Mouse (Mus musculus): ENCODE data around the gene Ptprm.
"Not testable (repeated sequence)": the region's sequence is repeated elsewhere in the genome, so short reads cannot be mapped to it uniquely, and the experiment has no call there.

Ptprm gene

DNA sequence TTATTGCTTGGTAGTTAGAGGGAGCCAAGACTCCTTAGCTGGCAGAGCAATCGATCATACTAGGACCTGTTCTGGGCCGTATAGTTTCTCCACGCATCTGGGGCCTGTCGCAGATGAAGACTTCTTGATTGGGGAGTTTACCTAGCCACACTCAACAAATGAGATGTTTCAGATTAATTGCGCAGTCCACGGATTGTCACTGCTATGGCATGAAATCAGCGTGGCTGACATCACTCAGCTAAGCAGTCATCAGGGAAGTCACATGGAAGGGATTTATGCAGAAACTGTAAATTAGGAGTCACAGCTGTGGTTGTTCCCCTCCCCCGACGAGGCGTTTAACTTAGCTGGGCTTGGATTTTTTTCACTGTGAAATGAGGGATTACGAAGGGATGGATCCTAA is 479.4 kb downstream of the Ptprm start:
- DNase-seq (ENCODE audit: low spot score) = no peak

GRCm38 (mm10) chr17:66871396-66871795 is 482.9 kb downstream of the Ptprm start:
- DNase-seq (ENCODE audit: low spot score) = no peak

GRCm38 (mm10) chr17:66869581-66870002 is 484.7 kb downstream of the Ptprm start:
- no peak for DNase-seq (ENCODE audit: low spot score)

DNA sequence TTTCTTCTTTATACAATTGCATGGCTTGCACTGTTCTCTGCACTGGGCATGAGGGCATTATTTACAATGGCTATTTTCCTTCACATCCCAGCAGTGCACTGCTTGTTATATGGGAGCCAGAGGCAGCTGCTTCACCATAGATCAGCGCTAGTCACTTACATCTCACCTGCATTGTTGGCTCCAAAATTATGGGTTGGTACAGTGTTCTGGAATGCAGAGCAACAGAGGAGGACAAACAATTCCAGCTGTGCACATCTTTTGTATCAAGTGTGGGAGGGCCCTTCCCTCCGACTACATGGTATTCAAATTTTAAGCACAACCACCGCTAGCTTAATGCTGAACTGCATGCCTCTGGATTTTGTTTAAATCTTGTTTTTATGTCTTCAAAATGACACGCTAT is 489.8 kb downstream of the Ptprm start:
- no peak for DNase-seq (ENCODE audit: low spot score)

DNA sequence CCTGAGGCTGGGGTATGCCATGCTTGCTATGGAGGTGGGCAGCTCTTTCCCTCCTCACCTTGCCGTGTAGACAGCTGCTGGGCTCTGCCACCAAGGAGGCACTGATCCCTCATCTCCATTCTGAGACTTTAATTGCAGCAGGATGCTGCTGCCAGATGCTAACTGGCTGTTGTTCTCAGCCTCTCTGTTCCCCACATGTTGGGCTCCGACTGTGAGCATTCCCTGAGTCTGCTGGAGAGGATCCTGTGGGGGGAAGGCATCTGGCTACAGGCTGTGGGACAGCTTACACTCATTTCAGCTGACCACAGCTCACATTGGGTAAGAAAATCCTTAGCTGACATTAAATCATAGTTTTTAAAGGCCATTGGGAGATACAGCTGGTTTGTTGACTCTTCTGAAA is 492.7 kb downstream of the Ptprm start:
- no peak for DNase-seq (ENCODE audit: low spot score)

- no peak for DNase-seq (ENCODE audit: low spot score)
These were observed 495.5 kb downstream of the Ptprm start for GRCm38 (mm10) chr17:66858757-66859156.

- DNase-seq (ENCODE audit: low spot score) = no peak
These were observed 501.8 kb downstream of the Ptprm start for GRCm38 (mm10) chr17:66852496-66852895.

DNA sequence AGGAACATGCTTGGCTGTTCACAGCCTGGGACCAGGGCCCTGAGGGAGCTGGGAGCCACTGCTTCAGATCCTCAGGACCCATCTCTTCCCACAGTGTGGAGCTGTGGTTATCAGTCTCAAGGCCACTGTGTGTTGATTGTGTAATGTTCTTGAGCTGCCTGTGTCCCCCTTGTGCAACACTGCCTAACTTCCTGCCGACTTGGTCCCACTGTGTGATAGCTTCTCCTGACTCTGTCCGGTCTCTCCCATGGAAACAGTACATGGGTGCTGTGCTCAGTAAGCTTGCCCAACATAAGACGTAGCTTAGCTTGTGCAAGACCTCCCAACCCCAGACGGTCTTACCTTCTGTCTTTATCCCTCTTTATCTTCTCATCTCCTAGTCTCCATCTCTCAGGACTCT is 507.2 kb downstream of the Ptprm start:
- not testable (repeated sequence) for DNase-seq (ENCODE audit: low spot score)

GRCm38 (mm10) chr17:66822347-66822746 is 531.9 kb downstream of the Ptprm start:
- DNase-seq (ENCODE audit: low spot score) = no peak

DNA sequence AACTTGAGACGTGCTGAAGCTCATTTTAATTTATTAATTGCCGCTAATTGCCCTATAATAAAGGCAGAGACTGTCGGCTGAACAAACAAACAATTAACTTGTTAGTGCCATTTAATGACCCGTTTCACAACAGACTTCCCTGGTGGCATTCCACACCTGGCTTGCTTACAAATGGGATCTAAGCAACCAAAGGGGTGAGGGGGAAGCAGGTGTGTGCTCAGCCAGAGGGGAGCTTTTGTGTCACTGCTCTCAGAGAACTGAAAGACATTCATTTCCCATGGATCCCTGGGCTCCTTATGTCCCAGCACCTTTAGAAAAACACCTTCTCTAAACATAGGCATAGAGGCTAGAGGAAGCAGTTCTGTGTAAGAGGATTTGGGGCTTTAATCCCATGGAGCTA is 536.9 kb downstream of the Ptprm start:
- no peak for DNase-seq (ENCODE audit: low spot score)

GRCm38 (mm10) chr17:66815921-66816320 is 538.3 kb downstream of the Ptprm start:
- DNase-seq (ENCODE audit: low spot score) = no peak

DNA sequence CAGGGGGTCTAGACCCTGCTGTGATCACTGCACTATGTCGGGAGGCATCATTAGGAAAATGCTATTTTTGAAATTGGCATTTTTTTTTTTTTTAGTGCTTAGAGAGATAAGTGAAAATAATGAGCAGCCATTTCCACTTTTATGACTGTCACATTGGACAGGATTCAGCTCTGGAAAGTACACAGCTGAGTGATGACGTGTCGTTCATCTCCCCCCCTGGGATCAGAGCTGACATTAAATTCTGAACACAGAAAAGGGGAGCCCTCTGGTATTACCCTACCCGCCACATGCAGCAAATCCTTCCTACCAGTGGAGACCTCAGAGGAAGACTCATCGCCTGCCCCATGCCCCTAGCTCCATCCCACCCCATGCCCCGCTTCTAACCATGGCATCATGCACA is 540.5 kb downstream of the Ptprm start:
- no peak for DNase-seq (ENCODE audit: low spot score)

GRCm38 (mm10) chr17:66813346-66813745 is 540.9 kb downstream of the Ptprm start:
- DNase-seq (ENCODE audit: low spot score) = no peak

GRCm38 (mm10) chr17:66809786-66810185 is 544.5 kb downstream of the Ptprm start:
- DNase-seq (ENCODE audit: low spot score) = no peak

- no peak for DNase-seq (ENCODE audit: low spot score)
These were observed 546.1 kb downstream of the Ptprm start for GRCm38 (mm10) chr17:66808186-66808585.

DNA sequence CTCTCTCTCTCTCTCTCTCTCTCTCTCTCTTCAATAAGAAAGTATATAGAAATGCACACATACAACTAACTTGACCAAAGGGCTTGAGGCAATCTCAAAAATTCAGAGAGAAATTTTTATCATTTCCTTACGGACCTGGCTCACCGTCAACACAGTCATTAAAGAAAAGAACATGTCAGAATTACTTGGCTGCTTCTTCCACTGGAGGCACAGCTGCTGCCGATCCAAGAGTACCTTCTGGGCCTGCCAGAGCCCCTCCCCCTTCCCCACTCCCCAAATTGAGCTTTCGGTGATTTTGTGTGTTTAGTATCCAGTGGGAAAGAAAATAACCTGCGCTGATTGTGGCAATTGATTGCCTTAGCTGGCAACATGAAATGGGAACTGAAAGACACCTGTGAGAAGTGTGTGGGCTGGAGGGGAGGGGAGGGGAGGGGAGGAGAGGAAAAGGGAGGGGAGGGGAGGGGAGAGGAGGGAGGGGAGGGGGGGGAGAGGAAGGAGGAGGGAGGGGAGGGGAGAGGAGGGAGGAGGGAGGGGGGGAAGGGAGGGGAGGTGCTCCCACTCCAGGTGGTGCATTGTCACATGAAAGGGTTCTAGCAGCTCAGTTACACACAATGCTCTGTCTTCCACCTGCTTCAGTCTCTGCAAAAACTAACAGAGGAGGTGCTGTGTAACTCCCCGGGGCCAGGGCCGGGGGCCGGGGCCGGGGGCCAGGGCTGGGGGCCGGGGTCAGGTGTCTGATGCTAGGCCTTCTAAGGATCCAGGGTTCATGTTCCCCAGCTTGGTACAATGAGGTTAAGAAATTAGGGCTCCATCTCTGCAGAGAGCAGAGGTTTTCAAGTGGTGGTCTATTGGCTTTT is 552.2 kb downstream of the Ptprm start:
- DNase-seq (ENCODE audit: low spot score) = no peak

DNA sequence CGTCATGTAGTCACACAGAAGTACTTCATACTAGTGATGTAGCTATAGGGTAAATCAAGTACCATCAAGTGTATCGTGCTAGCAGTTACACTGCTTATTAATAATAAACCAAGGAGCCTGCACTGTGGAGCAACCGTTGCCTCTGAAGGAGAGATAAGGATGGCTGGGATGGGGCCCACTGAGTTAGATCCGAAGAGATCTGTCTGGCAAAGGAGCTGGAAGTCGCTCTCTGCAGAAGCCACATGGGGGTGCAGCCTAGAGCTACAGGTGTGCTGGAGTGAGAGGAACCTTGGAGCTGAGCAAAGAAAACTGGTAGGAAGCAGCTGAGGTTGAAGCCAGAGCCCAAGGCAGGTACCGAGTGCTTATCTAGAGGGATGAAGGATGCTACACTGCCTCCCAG is 554.0 kb downstream of the Ptprm start:
- no peak for DNase-seq (ENCODE audit: low spot score)

GRCm38 (mm10) chr17:66786166-66786565 is 568.1 kb downstream of the Ptprm start:
- no peak for DNase-seq (ENCODE audit: low spot score)

- DNase-seq (ENCODE audit: low spot score) = no peak
These were observed 568.7 kb downstream of the Ptprm start for GRCm38 (mm10) chr17:66785586-66785985.

DNA sequence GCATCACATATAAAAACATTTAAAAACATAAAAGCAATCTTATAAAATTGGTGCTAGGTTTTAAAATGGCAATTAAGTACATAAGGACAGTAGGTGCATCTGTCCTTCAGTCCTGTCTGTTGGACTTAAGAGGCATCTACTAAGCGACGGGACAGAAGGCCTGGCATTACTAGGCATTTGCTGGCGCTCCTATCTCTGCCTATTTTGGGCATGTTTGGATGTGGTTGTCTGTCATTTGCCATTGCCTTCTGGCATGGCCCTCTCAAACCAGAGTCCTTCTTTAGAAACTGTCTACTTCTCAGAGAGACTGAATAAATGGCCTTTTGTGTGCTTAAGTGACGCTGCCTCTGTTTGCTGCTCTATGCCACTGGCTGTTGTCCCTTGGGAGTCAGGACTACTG is 570.7 kb downstream of the Ptprm start:
- DNase-seq (ENCODE audit: low spot score) = no peak

DNA sequence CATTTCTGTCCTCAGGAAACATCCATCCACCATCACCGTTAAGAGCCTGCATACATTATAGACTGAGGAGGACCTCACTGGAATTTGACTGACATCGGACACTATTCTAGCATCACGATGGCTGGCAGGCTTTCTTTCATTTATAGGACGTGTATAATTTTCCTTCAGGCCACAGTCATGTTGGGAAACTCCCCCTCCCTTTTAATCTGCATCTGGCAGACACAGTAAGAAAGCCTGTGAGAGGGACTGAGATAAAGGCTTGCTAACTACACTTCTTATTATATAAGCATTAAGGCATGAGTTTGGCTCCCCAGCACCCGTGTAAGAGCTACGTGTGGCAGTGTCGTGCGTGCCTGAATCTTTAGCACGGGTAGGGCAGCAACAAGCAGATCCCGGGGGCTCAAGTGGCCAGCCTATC is 571.2 kb downstream of the Ptprm start:
- DNase-seq (ENCODE audit: low spot score) = no peak

- DNase-seq (ENCODE audit: low spot score) = no peak
These were observed 572.3 kb downstream of the Ptprm start for GRCm38 (mm10) chr17:66781910-66782309.

- no peak for DNase-seq (ENCODE audit: low spot score)
These were observed 575.2 kb downstream of the Ptprm start for GRCm38 (mm10) chr17:66779026-66779425.
